Mouse (Mus musculus) midbrain, embryonic 14.5 days (tissue): ENCODE results near the gene Gm14410. TPM values are rescaled to one million over a fixed set of nuclear protein-coding genes. Genes with fewer than 3 reads are reported as not detected.
A peak's percentile ranks its signal among the peaks of the same experiment; 100 is the strongest.
"Not testable (repeated sequence)": the region's sequence is repeated elsewhere in the genome, so short reads cannot be mapped to it uniquely, and the experiment has no call there.

ENCODE experiments used
- ATAC-seq: fragments of 200-750 bp; cut with Nextera tagmentation; 2 replicates; pipeline ENCODE4 v1.8.0; 2017; ENCODE audit warnings: moderate number of reproducible peaks, moderate library complexity; ENCODE audit not compliant: low FRiP score, low TSS enrichment
- DNase-seq: peaks from one replicate; pipeline ENCODE4 v3.0.0-alpha.2; 2015
- H3K27ac ChIP-seq: fragments of 300-500 bp; sonication (generic); replicated peaks from 2 replicates; pipeline ENCODE4 v1.5.1; 2014; ENCODE audit warnings: mild to moderate bottlenecking, low read depth, low read length, moderate library complexity
- H3K27me3 ChIP-seq: fragments of 300-500 bp; sonication (generic); 2 replicates; pipeline ENCODE4 v1.6.1; 2014; ENCODE audit warnings: low read length, control low read depth, mixed read lengths; ENCODE audit not compliant: control insufficient read depth, insufficient read depth
- H3K36me3 ChIP-seq: fragments of 300-500 bp; sonication (generic); 2 replicates; pipeline ENCODE4 v1.6.1; 2014; ENCODE audit warnings: low read length, control low read depth; ENCODE audit not compliant: control insufficient read depth, insufficient read depth
- H3K4me1 ChIP-seq: fragments of 300-500 bp; sonication (generic); 2 replicates; pipeline ENCODE4 v1.6.1; 2014; ENCODE audit warnings: mild to moderate bottlenecking, antibody characterized with exemption, low read length, control low read depth; ENCODE audit not compliant: control insufficient read depth, insufficient read depth
- H3K4me2 ChIP-seq: fragments of 300-500 bp; sonication (generic); 2 replicates; pipeline ENCODE4 v1.6.1; 2014; ENCODE audit warnings: mild to moderate bottlenecking, low read length, moderate library complexity
- H3K4me3 ChIP-seq: fragments of 300-500 bp; sonication (generic); replicated peaks from 2 replicates; pipeline ENCODE4 v1.5.1; 2014; ENCODE audit warnings: low read depth, low read length
- H3K9ac ChIP-seq: fragments of 300-500 bp; sonication (generic); replicated peaks from 2 replicates; pipeline ENCODE4 v1.6.1; 2014; ENCODE audit warnings: mild to moderate bottlenecking, low read length, moderate library complexity
- H3K9me3 ChIP-seq: fragments of 300-500 bp; sonication (generic); 2 replicates; pipeline ENCODE4 v1.6.1; 2016; ENCODE audit warnings: low read length, control low read depth, mixed read lengths; ENCODE audit not compliant: control insufficient read depth
- whole genome bisulfite sequencing: fragments of 180-500 bp; shearing (Covaris S2); extraction: QIAGEN DNeasy Blood & Tissue Kit; methylation state at CpG from one replicate; pipeline ENCODE4 v1.1.7; 2014; 5-methylcytosine and 5-hydroxymethylcytosine counted together
- polyA plus RNA-seq: library from polyadenylated mRNA; unstranded; fragments of >200 nt; fragmentation: Nextera tagmentation; extraction: Ambion mirVana; gene quantifications from 2 replicates; pipeline ENCODE4 v1.2.1, GENCODE M21; 2014

Gene Gm14410
- 41.0 and 44.8 TPM in 2 replicates for polyA plus RNA-seq

DNA sequence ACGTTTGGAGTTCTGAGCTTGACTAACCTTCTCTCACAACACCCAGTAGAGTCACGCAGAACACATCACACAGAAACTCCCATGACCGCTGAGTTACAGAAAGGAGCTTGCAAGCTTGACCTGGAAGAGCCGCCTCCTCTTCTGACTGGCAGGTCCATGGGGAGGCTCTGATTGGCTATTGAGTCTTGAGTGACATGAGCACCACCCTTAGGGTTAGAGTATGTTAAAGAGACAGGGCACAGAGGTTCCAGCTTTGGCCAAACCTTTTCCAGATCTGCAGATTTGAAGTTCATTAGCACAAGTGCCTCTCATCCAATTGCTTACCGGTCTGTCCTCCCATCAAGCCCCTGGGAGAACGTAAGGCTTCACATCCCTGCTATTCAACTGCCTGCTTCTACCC lies at the start of gene Gm14410:
Gene Gm14410, minus strand, starts transcription at position 81 of the 400 bp plus-strand sequence.
- WGBS: 2% methylated on average over 4 of the region's 6 CpGs
- not testable (repeated sequence) for DNase-seq, H3K27ac ChIP-seq, H3K36me3 ChIP-seq, ATAC-seq, H3K9ac ChIP-seq, H3K27me3 ChIP-seq, H3K9me3 ChIP-seq, H3K4me1 ChIP-seq
- H3K4me3 ChIP-seq: peak within 1 kb of the TSS; percentile 35
- H3K4me2 ChIP-seq: peak within 1 kb of the TSS; percentile 19; the same call in 1 of the 2 replicates

DNA sequence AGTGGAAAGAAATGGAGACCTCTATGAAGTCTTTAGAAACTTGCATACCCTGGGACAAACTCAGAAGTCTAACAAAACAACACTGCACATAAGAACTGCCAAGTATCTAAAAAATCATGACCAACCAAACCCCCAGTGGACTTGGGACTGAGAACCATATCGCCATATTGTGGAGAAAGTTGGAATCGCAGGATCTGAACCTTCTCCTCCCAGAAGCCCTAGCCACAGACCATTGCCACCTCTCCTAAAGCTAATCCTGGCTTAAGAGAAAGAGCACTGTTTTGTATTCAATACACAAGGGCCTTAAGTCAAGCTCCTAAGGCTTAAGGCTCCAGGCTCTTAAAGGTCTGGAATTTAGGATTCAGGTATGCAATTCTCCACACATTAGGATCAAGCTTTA lies 41.2 kb upstream of the Gm14410 start:
- not testable (repeated sequence) for DNase-seq, H3K27ac ChIP-seq, ATAC-seq, H3K4me2 ChIP-seq, H3K9ac ChIP-seq, H3K4me1 ChIP-seq, H3K36me3 ChIP-seq, H3K9me3 ChIP-seq, H3K4me3 ChIP-seq, H3K27me3 ChIP-seq
- 82% methylated on average over 2 of the region's 2 CpGs for WGBS

DNA sequence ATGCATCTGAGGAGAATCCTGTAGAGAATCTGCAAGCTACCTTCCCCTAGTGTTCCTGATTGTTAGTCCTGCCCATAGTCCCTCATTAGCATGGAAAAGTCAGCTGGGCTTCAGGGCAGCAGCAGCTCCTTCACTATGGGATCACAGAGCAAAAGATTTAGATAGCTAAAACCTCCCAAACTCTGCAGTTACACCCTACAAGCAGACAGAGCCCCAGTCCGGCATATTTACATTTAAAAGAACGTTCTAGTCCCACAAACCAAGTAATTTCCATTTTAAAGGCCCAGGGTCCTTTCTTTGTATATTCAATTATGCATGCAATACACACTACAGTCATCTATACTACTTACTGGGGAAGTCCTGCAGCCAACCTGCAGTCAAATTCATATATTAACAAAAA lies 24.2 kb upstream of the Gm14410 start:
- 35% methylated on average over 2 of the region's 2 CpGs for WGBS
- not testable (repeated sequence) for ATAC-seq, H3K9me3 ChIP-seq, H3K4me2 ChIP-seq, H3K9ac ChIP-seq, DNase-seq, H3K27ac ChIP-seq, H3K36me3 ChIP-seq, H3K4me1 ChIP-seq, H3K4me3 ChIP-seq, H3K27me3 ChIP-seq

DNA sequence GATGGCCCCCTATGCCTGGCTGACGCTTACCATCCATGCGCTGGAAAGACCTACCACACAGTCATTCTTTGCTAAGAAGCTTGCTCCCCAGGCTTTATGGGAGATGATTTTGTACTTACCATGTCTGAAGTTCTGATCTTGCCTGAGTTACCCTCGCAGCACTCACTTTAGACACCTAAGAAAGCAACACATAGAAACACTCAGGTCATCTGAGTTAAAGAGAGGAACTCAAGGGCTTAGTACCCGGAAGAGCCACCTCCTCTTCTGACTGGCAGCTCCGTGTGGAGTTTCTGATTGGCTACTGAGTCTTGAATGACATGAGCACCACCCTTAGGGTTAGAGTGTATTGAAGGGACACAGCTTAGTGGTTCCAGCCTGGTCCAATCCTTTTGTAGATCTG lies 33.5 kb downstream of the Gm14410 start:
- H3K27ac ChIP-seq, ATAC-seq: not testable (repeated sequence)
- 84% methylated on average over 4 of the region's 5 CpGs for WGBS

More for the DNA sequence above, 33.5 kb downstream of the Gm14410 start:
- not testable (repeated sequence) for H3K4me2 ChIP-seq, H3K9me3 ChIP-seq, H3K4me1 ChIP-seq, H3K9ac ChIP-seq, H3K4me3 ChIP-seq, DNase-seq, H3K27me3 ChIP-seq, H3K36me3 ChIP-seq

Other genes starting within 250 kb of the Gm14410 start
- gene Gm14419, start 205.5 kb downstream of the Gm14410 start, polyA plus RNA-seq: 7.1 and 7.2 TPM in 2 replicates
- 1.4 TPM in 1 of 2 replicates, not detected in the other for gene Gm14401, start 132.1 kb downstream of the Gm14410 start, polyA plus RNA-seq
- not detected in 2 replicates for gene Gm14409, start 60.6 kb upstream of the Gm14410 start, polyA plus RNA-seq
- gene Gm14412, start 117.9 kb upstream of the Gm14410 start, polyA plus RNA-seq: 0.41 and 0.54 TPM in 2 replicates
- 10.0 and 10.9 TPM in 2 replicates for gene Gm14418, start 191.9 kb upstream of the Gm14410 start, polyA plus RNA-seq